Mouse (Mus musculus) left cerebral cortex, adult 18-20 months (tissue): ENCODE data around the gene Lin37. TPM values are rescaled to one million over a fixed set of nuclear protein-coding genes. Genes with fewer than 3 reads are reported as not detected.
A peak's percentile ranks its signal among the peaks of the same experiment; 100 is the strongest.

ENCODE experiments used
- DNase-seq, 2 experiments: peaks; one replicate each; pipeline ENCODE4 v3.0.0; 2021 to 2022; ENCODE audit warnings: low spot score in 2 of 2, mixed read lengths in 1 of 2
- total RNA-seq, 2 experiments: library from RNA; stranded (reverse); gene quantifications; 2 replicates each; pipeline ENCODE4 v1.2.3; 2021

The Lin37 gene
- total RNA-seq, 2 experiments from 2014 or later, result 56.8 to 60.4 TPM

DNA sequence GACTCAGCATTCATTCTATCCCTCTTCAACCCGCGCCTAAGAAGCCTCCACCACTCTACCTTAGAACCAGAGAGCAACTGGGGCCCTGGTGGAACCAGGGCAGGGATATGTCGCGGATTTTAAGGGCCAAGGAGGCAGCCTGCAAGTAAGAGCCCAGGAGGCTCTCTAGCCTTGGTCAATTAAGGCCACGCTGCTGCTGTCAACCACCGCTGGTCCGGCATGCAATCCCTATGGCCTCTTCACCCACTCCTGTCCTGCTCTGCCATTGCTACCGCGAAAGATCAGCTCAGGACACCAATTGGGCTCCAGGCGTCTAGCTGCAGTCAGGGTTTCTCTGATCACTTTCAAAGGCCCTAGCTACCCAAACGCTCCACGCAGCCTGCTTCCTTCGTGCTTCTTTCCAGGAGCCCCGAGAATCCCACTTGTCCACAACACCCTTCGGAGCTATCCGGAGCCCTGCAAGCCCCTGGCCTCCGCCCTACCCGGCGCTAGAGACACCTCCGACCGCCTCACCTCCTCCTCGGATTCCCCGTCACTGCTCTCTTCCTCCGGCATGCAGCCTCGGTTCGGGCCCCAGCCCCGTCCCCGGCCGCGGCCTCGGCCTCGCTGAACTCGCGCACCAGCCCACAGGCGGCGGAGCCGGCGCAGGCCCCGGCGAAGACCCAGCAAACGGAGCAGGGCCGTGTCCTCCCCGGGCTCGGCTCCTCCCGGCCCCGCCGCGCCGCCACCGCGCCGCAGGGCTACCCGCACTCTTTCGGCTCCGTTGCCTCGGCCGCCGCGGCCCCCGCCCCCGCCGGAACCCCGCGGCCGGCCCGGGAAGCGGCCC, 28.4 kb upstream of the Lin37 start:
- DNase-seq, result peak in 1 of 2 experiments; percentile 58

DNA sequence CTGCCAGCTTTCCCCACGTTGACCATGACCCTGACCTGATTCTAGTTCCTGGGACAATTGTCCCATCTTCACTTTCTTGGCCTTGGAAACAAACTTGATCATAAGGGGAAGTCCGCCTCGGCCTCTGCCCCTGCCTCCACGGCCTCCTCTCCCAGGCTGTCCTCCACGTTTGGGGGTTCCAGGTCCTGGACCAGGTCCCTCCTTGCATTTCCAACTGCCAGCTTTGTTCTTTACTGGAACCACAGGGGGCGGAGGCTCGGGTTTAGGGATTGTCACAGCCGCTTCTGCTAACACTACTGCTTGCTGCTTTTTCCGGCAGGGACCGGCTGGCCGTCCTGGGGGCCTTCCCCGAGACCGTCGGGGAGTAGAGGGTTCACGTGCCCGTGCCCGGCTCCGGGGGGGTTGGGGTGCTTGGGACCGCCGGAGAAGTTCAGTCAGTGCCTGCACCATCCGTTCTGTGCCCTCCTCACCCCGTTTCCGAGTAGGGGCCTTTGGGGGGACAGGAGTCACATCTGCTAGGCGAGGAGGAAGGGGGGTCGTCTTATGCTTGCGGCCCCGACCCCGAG, 26.9 kb upstream of the Lin37 start:
- no peak for DNase-seq

- no peak for DNase-seq
Measured at GRCm38 (mm10) chr7:30585170-30585569, 25.5 kb upstream of the Lin37 start.

DNA sequence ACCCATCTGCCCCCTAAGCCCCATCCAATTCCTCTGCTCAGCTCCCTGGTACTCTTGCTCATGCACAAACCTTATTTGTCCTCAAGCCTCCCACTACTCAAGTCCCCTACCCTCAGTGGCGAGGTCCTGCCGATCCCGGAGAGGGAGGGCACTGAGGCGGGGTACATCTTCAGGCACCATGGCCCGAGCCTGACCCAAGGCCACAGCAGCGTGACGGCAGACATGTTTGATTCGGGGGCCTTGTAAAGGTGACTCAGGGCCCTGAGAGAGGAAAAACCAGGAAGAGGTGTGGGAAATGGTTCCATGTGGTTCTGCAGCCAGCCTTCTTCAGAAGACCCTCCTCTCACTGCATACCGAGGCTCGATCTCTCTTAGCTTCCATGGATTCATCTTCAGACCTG, 24.7 kb upstream of the Lin37 start:
- no peak for DNase-seq

DNA sequence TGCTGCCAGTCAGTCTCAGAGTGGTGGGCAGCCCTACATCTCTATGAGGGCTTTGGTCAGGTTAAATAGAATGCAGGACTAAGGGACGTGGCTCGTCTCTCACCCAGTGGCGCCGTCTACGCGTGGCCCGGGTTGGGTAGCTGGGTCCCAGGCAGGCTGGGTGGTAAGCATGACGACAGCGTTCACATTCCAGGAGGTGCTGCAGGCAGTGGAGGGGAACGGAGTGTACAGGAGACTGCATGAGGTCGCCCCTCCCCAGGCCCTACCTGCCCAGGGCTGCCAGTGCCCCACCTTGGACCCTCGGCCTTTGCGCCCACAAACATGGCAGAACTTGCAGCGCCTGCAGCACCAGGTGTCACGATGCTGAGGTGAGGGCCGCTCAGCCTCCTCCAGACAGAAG, 21.9 kb upstream of the Lin37 start:
- DNase-seq, result no peak

GRCm38 (mm10) chr7:30579950-30580349, 20.3 kb upstream of the Lin37 start:
- no peak for DNase-seq

- DNase-seq, result no peak
Measured at GRCm38 (mm10) chr7:30572969-30573368, 13.3 kb upstream of the Lin37 start.

- no peak for DNase-seq
Measured at GRCm38 (mm10) chr7:30572389-30572788, 12.8 kb upstream of the Lin37 start.

DNA sequence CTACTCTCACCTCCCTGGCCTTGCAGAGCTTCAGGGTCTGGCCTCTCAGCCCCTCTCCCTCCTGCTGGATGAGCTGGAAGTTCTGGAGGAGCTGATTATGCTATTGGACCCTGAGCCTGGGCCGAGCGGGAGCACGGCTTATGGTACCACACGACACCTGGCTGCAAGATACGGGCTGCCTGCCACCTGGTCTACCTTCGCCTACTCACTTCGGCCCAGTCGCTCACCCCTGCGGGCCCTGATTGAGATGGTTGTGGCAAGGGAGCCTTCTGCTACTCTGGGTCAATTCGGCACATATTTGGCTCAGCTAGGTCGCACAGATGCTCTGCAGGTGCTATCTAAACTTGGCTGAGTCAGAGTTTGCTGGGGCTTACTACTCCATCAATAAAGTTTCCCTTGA, 7.9 kb upstream of the Lin37 start:
- DNase-seq, result no peak

- DNase-seq, result no peak
Measured at GRCm38 (mm10) chr7:30566033-30566432, 6.4 kb upstream of the Lin37 start.

DNA sequence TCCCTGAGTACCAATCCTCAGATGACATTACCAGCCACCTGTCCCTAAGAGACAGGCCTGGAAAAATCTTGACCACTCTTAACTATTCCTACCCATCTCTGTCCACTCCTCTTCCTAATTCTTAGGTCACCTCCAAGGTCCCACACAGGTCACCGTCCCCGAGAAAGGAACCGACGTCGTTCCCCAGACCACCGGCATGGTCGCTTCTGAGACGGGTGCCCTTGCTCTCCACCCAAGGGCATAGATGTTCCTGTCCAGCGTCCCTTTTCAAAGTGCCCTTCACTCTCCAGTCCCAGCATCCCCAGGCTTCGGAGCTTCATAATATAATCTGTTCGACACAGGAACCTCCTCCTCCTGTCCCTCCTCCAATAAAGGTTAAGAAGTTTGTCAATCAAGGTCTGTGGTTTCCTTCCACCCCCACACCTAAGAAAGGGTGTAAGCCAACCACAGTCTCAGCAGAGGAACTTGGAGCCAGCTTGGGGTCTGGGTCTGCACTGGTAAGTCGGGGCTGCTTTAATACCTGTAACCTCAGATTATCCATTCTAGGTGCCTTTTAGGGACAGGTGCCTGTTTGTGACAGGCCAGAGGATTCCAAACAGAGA, 5.4 kb upstream of the Lin37 start, which contains the start of gene Igflr1:
TSS of gene Igflr1 (plus strand) at position 458 of the 602 bp plus-strand sequence.
- DNase-seq, result no peak

DNA sequence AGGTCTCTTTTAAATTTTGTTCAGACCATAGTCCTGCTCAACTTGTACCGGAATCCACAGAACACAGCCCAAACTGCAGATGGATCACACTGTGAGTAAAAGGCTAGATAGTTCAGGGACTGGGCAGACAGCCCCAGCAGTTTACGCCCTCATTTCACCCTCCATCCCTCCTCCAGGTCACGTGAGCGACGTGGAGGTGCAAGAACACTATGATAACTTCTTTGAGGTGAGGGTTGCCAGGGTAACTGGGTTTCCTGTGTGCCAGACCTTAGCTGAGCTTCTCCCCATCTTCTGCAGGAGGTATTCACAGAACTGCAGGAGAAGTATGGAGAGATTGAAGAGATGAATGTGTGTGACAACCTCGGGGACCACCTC, 4.3 kb upstream of the Lin37 start:
- DNase-seq, result no peak

DNA sequence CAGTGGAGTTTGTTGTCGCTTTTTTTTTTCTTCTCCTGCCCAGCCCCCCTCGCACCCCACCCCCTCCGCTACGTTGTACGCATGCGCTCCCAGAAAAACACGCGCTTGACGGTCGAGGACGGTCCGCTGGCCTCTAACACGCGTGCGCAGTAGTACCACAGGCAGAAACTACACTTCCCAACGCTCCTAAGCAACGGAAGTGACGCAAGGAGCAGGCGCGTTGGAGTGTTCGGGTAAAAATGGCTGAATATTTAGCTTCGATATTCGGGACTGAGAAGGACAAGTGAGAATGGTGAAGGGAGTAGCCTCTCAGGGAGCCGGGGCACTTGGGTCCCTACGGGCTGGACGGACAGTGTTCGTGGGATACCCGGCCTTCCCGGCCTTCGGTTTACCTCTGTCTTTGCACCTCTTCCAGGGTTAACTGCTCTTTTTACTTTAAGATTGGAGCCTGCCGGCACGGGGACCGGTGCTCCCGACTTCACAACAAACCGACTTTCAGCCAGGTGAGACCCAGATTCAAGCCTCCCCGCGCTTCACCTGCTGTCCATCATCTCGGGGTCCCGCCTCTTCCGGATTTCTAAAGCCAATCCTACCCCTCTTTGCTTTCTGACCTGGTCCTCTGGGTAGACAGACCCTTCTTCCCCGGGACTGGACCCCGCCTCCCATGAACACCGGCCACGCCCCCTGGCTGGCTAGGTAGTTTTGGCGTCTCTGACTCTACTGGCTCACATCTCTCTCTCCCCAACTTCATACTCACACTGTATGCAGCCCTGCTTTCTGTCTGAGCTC, 3.7 kb upstream of the Lin37 start, which contains the start of the genes U2af1l4, Gm49396 and Psenen:
TSS of gene U2af1l4 (plus strand) at position 185 of the 789 bp plus-strand sequence.
TSS of gene Gm49396 (plus strand) at position 228 of the 789 bp plus-strand sequence.
TSS of gene Psenen (minus strand) at position 511 of the 789 bp plus-strand sequence.
- peak; percentile 95 to 96 for DNase-seq

GRCm38 (mm10) chr7:30562526-30563116, 3.0 kb upstream of the Lin37 start:
- DNase-seq, result peak in 1 of 2 experiments; percentile 24

DNA sequence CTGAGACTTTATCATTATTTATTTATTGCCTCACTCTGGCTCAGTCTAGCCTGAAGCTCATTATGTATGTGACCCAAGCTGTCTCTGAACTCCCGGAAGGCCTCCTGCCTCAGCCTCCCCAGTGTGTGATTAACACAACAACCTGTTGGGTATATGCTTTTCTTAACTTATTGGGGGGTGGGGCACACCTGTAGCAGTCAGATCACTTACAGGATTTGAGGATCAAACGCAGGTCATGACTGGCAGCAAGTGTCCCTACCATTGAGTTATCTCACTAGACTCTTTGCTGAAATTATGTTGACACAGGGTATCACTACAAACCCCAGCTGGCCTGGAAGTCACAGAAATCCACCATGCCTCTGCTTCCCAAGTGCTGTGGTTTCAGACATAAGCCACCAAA, 658 bp upstream of the Lin37 start:
- DNase-seq, result no peak

DNA sequence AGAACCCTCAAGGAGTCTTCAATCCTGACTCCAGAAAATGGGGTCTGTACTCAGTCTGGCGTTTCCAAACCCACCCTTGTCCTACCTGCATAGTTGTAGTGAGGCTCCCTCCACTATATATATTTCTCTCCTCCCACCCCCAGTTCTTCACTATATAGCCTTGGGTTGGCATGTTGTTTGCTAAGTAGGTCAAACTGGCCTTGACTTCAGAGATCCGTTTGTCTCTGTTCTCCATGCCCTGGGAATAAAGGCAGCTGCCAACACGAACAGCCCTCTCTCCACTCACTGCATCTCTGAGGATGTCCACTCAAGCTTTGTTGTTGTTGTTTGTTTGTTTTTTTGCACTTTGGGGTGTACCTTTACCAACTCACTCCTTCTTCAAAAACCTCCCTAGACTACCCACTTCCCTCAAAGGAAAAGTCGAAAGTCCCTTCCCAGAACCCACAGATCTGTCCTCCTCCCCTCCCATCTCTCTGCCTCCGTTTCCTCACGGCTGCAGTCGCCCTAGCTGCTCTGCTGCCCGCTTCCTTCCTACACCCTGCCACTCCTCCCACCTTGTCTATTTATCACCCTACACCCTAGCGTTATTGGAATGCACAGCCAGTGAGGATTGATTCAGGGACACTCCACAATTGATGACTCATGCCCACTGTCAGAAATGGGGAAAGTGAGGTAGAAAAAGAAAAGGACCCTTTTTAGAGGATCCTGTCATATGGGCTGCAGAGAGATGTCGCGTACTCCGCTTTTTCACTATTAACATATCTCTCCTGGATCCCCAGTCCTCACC, 789 bp downstream of the Lin37 start:
- DNase-seq, result no peak

GRCm38 (mm10) chr7:30557901-30558514, 1.6 kb downstream of the Lin37 start:
- peak in 1 of 2 experiments; percentile 40 for DNase-seq

DNA sequence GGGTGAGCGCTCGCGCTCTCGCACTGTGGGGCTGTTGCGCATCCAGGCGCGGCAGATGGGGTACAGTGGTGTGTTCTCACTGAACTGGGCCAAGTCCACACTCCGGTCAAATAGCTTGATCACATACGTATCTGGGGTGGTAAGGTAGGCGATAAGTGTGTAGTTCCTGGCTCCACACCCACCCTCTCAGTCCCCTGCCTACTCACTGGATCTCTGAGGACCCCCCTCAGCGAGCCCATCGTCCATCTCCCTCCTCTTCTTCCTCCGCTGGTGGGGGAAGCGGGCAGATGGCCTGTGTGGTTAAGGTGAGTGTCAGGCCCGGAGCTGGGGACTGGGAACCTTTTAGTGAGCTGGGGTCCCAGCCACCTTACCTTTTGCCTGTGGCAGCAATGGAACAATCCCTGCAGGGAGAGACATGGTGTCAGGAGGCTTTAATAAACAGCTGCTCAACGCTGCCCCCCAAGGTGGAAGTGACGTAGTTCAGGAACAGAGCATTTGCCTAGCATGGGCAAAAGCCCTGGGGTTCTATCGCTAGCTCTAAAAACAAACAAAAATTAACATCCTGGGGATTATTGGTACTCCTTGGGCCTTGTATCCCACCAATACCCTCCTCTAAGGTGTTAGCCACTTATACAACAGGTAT, 2.6 kb downstream of the Lin37 start:
- DNase-seq, result no peak
